Mouse (Mus musculus) thymus, adult 2 months (tissue): Measurements from ENCODE around the gene Rpl3l.

ENCODE experiments used
- CTCF ChIP-seq: fragments of 200-500 bp; IDR thresholded peaks from 2 replicates; pipeline ENCODE4 v1.5.1; 2012; ENCODE audit warnings: mild to moderate bottlenecking, control low read depth, low read length, moderate library complexity, borderline replicate concordance; ENCODE audit not compliant: control insufficient read depth, poor library complexity, insufficient read depth; ENCODE audit errors: extremely low read depth
- POLR2A ChIP-seq: fragments of 200-500 bp; IDR thresholded peaks from 2 replicates; pipeline ENCODE4 v1.6.1; 2012; ENCODE audit warnings: mild to moderate bottlenecking, low read length, control low read depth, moderate library complexity; ENCODE audit not compliant: control insufficient read depth, poor library complexity, insufficient read depth; ENCODE audit errors: extremely low read depth

DNA sequence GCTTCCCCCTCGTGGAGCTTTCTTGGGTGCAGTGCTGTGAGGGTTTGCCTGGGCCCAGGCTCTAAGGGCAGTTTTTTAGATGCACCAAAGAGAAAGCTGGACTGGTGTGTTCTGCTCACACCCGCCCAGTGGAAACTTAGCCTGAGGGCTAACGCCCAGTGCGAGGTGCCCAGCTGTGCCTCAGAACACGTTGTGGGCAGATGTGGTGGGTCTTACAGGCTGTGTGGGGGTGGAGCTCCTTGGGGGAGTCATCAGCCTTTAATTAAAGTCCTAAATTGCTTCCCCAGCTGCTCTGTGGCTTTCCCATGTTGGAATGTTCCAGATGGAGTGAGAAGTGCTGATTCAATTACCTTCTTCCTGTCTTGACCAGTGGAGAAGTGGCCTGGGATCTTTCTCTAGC, 33.5 kb downstream of the Rpl3l start:
- TF ChIP-seq POLR2A (no peak), CTCF (no peak)
